Mouse (Mus musculus): ENCODE data around the gene Thsd4.

The Thsd4 gene

DNA sequence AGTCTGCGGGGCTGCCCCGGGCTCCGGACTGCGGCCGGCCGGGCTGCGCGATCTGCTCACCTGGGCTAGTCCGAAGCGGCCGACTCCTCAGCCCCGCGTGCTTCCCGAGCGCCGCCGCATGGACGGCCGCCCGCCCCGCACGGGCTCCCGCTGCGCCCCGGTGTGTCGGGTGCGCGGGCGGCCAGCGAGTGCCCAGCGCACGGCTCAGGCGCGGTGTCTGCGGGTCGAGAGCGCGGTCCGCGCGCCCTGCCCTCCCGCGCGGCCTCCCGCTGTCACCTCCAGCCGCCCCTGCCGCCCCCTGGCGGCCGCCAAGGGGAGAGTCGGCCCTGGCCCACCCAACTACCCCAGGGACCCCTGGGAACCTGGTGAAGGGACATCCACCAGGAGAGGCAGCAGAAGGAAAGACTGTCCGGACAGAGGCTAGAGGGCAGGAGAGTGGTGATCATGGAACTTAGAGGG, at the start of gene Thsd4:
Thsd4 (minus strand) TSS at position 241 of the 459 bp plus-strand sequence.
- DNase-seq (ENCODE audit: low read depth, low spot score): no peak

DNA sequence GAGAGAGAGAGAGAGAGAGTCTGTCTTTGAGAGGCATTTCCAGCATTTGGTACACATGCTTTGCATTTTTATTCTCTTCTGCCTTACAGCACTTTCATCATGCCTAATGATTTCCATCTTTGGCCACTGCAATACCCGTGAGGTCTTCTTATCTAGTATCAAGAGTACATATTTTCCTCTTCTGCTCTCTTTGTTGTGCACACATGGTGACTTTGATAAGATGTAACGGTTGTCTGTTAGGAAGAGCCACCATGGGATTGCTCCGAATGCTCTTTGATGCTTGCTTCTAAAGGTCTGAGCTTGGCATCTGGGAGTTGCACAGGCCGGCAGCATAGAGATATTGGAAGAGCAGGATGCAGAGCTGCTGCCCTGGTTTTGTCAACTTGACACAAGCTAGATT, 49.2 kb upstream of the Thsd4 start:
- no peak for DNase-seq (ENCODE audit: low read depth, low spot score)

GRCm38 (mm10) chr9:60569366-60569765, 47.5 kb upstream of the Thsd4 start:
- no peak for DNase-seq (ENCODE audit: low read depth, low spot score)

DNA sequence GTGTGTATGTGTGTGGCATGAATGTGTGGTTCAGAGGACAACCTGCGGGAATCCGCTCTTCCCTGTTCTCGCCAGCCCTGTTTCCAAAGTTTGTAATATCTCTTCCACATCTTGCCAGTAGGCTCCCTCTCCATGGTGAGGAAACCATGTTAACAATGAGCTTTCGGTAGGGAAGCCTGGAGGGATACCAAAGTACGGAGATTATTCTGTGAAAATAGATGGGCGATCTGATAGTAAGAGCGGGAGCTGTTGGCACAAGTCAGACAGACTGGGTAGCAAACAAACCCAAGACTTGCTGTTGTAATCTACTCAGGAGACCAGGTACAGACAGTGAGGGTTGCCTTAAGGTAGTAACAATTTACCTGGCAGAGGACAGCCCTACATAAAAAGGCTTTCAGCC, 42.0 kb upstream of the Thsd4 start:
- no peak for DNase-seq (ENCODE audit: low read depth, low spot score)

GRCm38 (mm10) chr9:60562443-60563371, 40.9 kb upstream of the Thsd4 start:
- DNase-seq (ENCODE audit: low read depth, low spot score): no peak

- no peak for DNase-seq (ENCODE audit: low read depth, low spot score)
Measured at GRCm38 (mm10) chr9:60561641-60562289, 39.9 kb upstream of the Thsd4 start.

DNA sequence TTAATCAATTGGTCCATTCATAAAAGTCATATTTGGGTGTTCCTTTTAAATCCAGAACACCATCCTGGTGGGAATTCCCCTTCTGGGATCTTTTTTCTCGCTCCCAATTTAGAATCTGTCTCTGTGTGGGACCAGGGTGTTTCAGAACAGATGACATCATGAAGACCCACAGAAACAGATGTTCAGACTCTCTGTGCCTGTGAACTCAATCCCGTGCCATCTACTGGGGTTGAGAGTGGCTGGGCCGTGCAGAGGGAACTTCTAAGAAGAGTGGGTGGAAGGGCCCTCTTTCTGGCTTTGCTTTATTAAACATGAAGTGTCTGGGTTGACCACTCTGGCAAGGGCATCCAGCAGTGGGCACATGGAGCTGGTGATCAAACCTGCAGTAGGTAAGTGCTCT, 36.7 kb upstream of the Thsd4 start:
- DNase-seq (ENCODE audit: low read depth, low spot score): no peak

- no peak for DNase-seq (ENCODE audit: low read depth, low spot score)
Measured at GRCm38 (mm10) chr9:60551238-60551637, 29.4 kb upstream of the Thsd4 start.

DNA sequence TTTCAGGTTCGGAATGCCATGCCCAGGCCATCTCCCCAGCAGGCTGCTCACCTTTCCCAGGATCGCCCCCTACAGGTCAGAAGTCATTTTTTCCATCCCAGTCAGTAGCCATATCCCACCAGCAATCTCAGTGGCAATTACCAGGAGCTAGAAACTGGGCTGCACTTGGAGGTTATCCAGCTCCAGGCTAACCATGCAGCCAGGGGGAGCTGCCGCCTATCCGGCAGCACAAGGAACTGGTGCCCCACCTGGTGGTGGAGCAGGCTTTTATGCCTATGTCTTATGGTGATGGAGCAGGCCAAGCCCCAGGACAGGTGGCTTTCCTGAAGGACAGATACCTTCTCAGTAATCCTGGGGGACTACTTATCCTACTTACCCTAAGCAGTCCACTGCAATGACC, 26.3 kb upstream of the Thsd4 start:
- DNase-seq (ENCODE audit: low read depth, low spot score): no peak

DNA sequence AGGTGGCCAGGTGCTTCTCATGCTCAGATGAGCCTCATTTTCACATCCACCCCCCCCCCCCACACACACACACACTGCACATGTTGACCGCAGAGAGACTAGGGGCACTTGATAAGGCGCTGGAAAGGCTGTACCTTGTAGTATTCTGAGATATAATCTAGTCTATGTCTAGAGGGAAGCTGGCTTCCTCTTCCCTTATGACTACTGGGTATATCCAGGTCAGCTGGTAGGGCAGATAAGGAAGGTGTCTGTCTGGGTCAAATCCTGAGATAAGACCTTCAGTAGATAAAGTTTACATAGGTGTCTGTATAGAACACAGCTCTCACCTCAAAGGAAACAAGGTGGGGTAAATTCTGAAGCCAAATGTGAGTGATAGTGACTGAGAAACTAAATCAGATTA, 24.3 kb upstream of the Thsd4 start:
- no peak for DNase-seq (ENCODE audit: low read depth, low spot score)

DNA sequence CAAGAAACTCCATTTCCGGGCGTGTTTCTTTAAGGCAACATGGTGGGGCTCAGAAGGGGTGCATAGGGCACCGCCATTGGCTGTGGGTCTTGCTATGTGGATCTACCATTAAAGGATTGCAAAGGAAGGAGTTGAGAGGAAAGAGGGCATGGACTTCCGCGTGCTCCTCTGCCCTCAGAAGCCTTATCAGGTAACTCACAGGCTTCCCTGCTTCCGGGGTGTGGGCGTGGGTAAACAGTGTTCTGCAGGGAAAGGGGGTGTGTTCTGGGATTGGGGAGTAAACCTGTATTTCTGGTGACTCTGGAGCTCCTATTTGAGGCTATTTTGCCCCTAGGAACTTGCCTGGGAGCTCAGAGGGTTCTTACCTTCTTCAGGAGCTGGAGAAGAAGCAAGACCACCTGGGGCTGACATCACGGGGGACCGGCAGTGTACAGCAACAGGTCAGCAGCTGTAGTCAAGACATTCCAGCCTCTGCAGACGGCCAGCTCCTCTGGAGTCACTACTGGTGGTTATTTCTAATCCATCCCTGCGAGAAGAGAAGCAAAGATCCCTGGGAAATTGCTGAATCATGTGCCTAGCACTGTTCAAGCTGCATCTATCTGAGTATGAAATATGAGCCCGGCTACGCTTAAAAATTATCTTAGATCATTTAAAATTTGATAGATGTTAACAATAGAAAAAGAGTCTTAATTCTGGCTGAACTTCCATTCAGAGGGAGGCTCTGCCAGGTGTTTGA, 23.7 kb upstream of the Thsd4 start:
- no peak for DNase-seq (ENCODE audit: low read depth, low spot score)

DNA sequence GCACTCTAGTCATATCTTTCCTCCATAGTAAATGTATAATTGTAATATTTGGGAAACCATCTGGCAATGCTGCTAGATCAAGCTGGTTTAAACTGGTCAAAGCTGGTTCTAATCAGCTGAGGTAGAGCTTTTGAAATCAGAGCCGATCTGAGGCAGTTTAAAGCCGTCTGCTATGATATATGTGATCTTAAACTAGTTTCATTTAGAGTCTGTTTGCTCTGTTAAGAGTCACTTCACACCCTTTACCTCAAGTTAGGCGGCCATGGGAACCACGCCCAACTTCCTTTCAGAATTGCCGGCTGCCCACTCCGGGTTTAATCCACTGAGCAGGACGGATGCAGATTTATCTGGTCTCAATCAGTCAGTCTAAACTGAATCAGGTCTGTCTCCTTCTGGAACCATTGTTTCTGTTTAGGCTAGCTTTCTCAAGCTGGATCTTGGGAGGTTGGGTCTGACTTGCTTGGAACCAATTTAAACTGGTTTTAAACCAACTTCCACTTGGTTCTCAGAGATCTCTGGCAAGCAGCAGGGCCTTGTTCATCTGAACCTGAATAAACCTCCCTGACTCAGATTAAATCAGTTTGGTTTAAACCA, 21.7 kb upstream of the Thsd4 start:
- no peak for DNase-seq (ENCODE audit: low read depth, low spot score)

DNA sequence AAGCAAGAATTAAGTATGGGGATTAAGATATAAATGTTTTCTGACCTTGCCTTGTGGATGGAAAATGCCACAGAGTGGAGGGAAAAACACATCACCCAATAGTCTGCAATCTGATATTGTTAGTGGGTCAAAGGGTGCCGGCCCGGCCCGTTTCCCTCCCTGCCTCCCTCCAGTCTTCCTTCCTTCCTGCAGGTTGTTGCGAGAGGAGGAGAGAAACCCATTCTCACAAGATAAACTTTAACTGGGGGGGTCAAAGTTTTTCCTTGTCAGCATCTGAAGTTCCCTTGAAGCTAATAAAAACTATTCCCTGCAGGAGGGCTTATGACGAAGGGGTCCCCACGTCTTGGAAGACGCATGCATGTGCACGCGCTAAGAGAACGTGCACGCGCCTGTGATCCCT, 8.5 kb upstream of the Thsd4 start:
- DNase-seq (ENCODE audit: low read depth, low spot score): no peak

- DNase-seq (ENCODE audit: low read depth, low spot score): no peak
Measured at GRCm38 (mm10) chr9:60529348-60530243, 7.8 kb upstream of the Thsd4 start.

GRCm38 (mm10) chr9:60528269-60528668, 6.4 kb upstream of the Thsd4 start:
- no peak for DNase-seq (ENCODE audit: low read depth, low spot score)

GRCm38 (mm10) chr9:60527836-60528235, 6.0 kb upstream of the Thsd4 start:
- DNase-seq (ENCODE audit: low read depth, low spot score): no peak

- no peak for DNase-seq (ENCODE audit: low read depth, low spot score)
Measured at GRCm38 (mm10) chr9:60527051-60527450, 5.2 kb upstream of the Thsd4 start.

GRCm38 (mm10) chr9:60526195-60526594, 4.3 kb upstream of the Thsd4 start:
- DNase-seq (ENCODE audit: low read depth, low spot score): no peak

DNA sequence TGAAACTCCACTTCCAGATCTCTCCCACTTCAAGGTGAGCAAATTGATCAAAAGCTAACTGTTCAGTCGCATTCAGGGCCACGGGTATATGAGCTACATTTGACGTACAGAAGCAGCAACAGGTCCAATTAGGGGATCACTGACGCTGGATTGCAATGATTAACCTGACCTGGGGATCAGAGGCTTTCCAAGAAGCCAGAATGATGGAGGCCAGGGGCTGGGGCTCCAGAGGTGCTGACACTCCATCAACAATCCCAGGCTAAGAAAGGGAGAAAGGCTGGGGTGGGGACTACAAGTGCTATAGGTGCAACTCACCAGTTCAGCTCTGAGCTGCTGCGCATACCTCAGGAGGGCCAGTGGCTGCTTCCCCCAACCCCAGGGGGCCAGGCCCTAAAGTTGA, 703 bp downstream of the Thsd4 start:
- DNase-seq (ENCODE audit: low read depth, low spot score): no peak

- DNase-seq (ENCODE audit: low read depth, low spot score): no peak
Measured at GRCm38 (mm10) chr9:60519601-60520000, 2.2 kb downstream of the Thsd4 start.

DNA sequence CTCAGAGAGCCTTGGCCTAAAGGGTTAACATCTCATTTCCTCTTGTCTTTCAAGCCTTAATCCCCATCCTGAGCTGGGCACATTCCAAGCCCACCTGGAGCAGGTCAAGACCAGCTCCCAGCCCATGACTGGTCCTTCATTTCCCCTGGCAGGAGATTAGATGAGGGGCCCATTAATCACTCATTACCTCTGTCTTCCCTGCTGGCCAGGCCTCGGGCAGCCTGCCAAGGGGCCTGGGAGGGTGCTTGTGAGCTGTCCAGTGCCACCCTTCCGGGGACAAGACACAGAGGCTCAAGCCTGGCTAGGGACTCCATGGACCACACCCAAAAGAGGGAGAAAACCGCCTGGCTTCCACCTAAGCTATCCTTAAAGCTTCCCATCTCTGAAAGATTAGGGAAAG, 3.6 kb downstream of the Thsd4 start:
- no peak for DNase-seq (ENCODE audit: low read depth, low spot score)

Measured in CD4-positive helper T cell, adult 2 months (primary cell).